Mouse (Mus musculus) testis, adult 2 months (tissue): ENCODE results near the gene Fcgr1.

Source experiments
- CTCF ChIP-seq: fragments of 200-500 bp; IDR thresholded peaks from 2 replicates; pipeline ENCODE4 v1.5.1; 2012; ENCODE audit warnings: low read depth, mild to moderate bottlenecking, inconsistent platforms, low read length, moderate library complexity; ENCODE audit not compliant: control insufficient read depth, insufficient read depth, insufficient replicate concordance
- POLR2A ChIP-seq: fragments of 200-500 bp; IDR thresholded peaks from 2 replicates; pipeline ENCODE4 v1.6.1; 2012; ENCODE audit warnings: low read depth, mild to moderate bottlenecking, inconsistent platforms, low read length, moderate library complexity; ENCODE audit not compliant: control insufficient read depth

GRCm38 (mm10) chr3:96299562-96299961 is 5.8 kb upstream of the Fcgr1 start:
- no peak for TF ChIP-seq CTCF
- no peak for TF ChIP-seq POLR2A
